Mouse (Mus musculus) CH12.LX (cell line): ENCODE measurements around the gene Fcgr1. TPM values are rescaled to one million over a fixed set of nuclear protein-coding genes. Genes with fewer than 3 reads are reported as not detected.
A peak's percentile ranks its signal among the peaks of the same experiment; 100 is the strongest.

ENCODE experiments used
- DNase-seq: peaks from one replicate; pipeline ENCODE4 v3.0.0-alpha.2; 2013; ENCODE audit errors: extremely low read depth
- H3K27ac ChIP-seq: 2 replicates; pipeline ENCODE4 v1.5.1; 2012; ENCODE audit warnings: low read depth, mild to moderate bottlenecking, control low read depth, moderate library complexity; ENCODE audit not compliant: insufficient read depth
- H3K27me3 ChIP-seq: replicated peaks from 2 replicates; pipeline ENCODE3; 2012; ENCODE audit warnings: inconsistent platforms
- H3K36me3 ChIP-seq, 2 experiments: replicated peaks in 1 of 2; 2 replicates each; pipeline versions ENCODE3 to v1.6.1; 2012; ENCODE audit warnings: inconsistent platforms in 1 of 2, low read length in 1 of 2, mild to moderate bottlenecking in 1 of 2, mixed read lengths in 1 of 2, moderate library complexity in 1 of 2; ENCODE audit not compliant: control insufficient read depth in 1 of 2, insufficient read depth in 1 of 2
- H3K4me1 ChIP-seq, 2 experiments: 2 replicates each; pipeline ENCODE4 v1.6.1; 2012; ENCODE audit warnings: inconsistent platforms in 1 of 2, moderate library complexity in 1 of 2; ENCODE audit not compliant: insufficient read depth in 2 of 2, control insufficient read depth in 1 of 2
- H3K4me2 ChIP-seq: 2 replicates; pipeline ENCODE4 v1.6.1; 2012; ENCODE audit warnings: low read depth, mild to moderate bottlenecking, control low read depth; ENCODE audit not compliant: poor library complexity, insufficient read depth, severe bottlenecking
- H3K4me3 ChIP-seq, 3 experiments: fragments of 150-350 bp in 1 of 3; sonication (generic) in 1 of 3; replicated peaks in 1 of 3; 2 replicates each; pipeline versions ENCODE3 to v1.5.1; 2011 to 2012; ENCODE audit warnings: low read depth in 2 of 3, low read length in 2 of 3, mild to moderate bottlenecking in 2 of 3, moderate library complexity in 2 of 3, control low read depth in 1 of 3, improper control_type of control experiment in 1 of 3, inconsistent platforms in 1 of 3, mixed read lengths in 1 of 3; ENCODE audit not compliant: poor library complexity in 1 of 3
- H3K79me2 ChIP-seq: replicated peaks from 2 replicates; pipeline ENCODE4 v1.6.1; 2012; ENCODE audit warnings: mild to moderate bottlenecking, moderate library complexity; ENCODE audit not compliant: control insufficient read depth, poor library complexity, insufficient read depth, severe bottlenecking; ENCODE audit errors: extremely low read depth
- H3K9ac ChIP-seq: 2 replicates; pipeline ENCODE4 v1.6.1; 2012; ENCODE audit warnings: low read depth, mild to moderate bottlenecking, control low read depth, moderate library complexity; ENCODE audit not compliant: insufficient read depth
- H3K9me3 ChIP-seq: replicated peaks from 2 replicates; pipeline ENCODE3; 2012; ENCODE audit warnings: low read length, inconsistent platforms, mixed read lengths
- CHD1 ChIP-seq: IDR thresholded peaks from 2 replicates; pipeline ENCODE4 v1.6.1; 2012; ENCODE audit warnings: low read depth, low read length, improper control_type of control experiment, inconsistent platforms
- CHD2 ChIP-seq: IDR thresholded peaks from 2 replicates; pipeline ENCODE4 v1.6.1; 2011; ENCODE audit warnings: low read length, improper control_type of control experiment
- CTCF ChIP-seq, 2 experiments: IDR thresholded peaks in 1 of 2; conservative IDR thresholded peaks in 1 of 2; 2 replicates each; pipeline ENCODE4 v1.5.1; 2011 to 2012; ENCODE audit warnings: low read depth in 2 of 2, low read length in 2 of 2, improper control_type of control experiment in 1 of 2, inconsistent platforms in 1 of 2, mild to moderate bottlenecking in 1 of 2, moderate library complexity in 1 of 2
- E2F4 ChIP-seq: IDR thresholded peaks from 2 replicates; pipeline ENCODE4 v1.6.1; 2011; ENCODE audit warnings: low read depth, low read length, improper control_type of control experiment; ENCODE audit not compliant: insufficient replicate concordance
- ELF1 ChIP-seq: IDR thresholded peaks from 2 replicates; pipeline ENCODE4 v1.6.1; 2014; ENCODE audit warnings: low read depth, mild to moderate bottlenecking, inconsistent platforms, low read length, improper control_type of control experiment
- EP300 ChIP-seq: IDR thresholded peaks from 2 replicates; pipeline ENCODE4 v1.6.1; 2011; ENCODE audit warnings: low read length, improper control_type of control experiment
- IRF4 ChIP-seq: IDR thresholded peaks from 2 replicates; pipeline ENCODE4 v1.6.1; 2014; ENCODE audit warnings: low read depth, mild to moderate bottlenecking, inconsistent platforms, low read length, improper control_type of control experiment
- MAFK ChIP-seq: IDR thresholded peaks from 2 replicates; pipeline ENCODE4 v1.6.1; 2011; ENCODE audit warnings: low read length, improper control_type of control experiment; ENCODE audit not compliant: insufficient replicate concordance
- MAX ChIP-seq: IDR thresholded peaks from 2 replicates; pipeline ENCODE4 v1.6.1; 2011; ENCODE audit warnings: low read length, improper control_type of control experiment
- MXI1 ChIP-seq: IDR thresholded peaks from 2 replicates; pipeline ENCODE4 v1.6.1; 2011; ENCODE audit warnings: mild to moderate bottlenecking, low read depth, low read length, improper control_type of control experiment
- MYC ChIP-seq: IDR thresholded peaks from 2 replicates; pipeline ENCODE4 v1.6.1; 2011; ENCODE audit warnings: low read depth, mild to moderate bottlenecking, improper control_type of control experiment, low read length
- NELFE ChIP-seq: IDR thresholded peaks from 2 replicates; pipeline ENCODE4 v1.6.1; 2011; ENCODE audit warnings: low read depth, low read length, improper control_type of control experiment
- NRF1 ChIP-seq: IDR thresholded peaks from 2 replicates; pipeline ENCODE4 v1.6.1; 2014; ENCODE audit warnings: low read depth, mild to moderate bottlenecking, inconsistent platforms, low read length, improper control_type of control experiment, moderate library complexity
- PAX5 ChIP-seq: IDR thresholded peaks from 2 replicates; pipeline ENCODE4 v1.6.1; 2012; ENCODE audit warnings: low read length, inconsistent platforms, mixed read lengths
- POLR2A ChIP-seq: IDR thresholded peaks from 2 replicates; pipeline ENCODE4 v1.6.1; 2011; ENCODE audit warnings: low read depth, mild to moderate bottlenecking, improper control_type of control experiment, low read length
- POLR2AphosphoS2 ChIP-seq: IDR thresholded peaks from 2 replicates; pipeline ENCODE4 v1.6.1; 2011; ENCODE audit warnings: low read depth, low read length, improper control_type of control experiment
- RAD21 ChIP-seq: IDR thresholded peaks from 2 replicates; pipeline ENCODE4 v1.6.1; 2011; ENCODE audit warnings: low read depth, mild to moderate bottlenecking, low read length, improper control_type of control experiment, moderate library complexity
- RCOR1 ChIP-seq: conservative IDR thresholded peaks from 2 replicates; pipeline ENCODE4 v1.6.1; 2012; ENCODE audit warnings: low read depth, mild to moderate bottlenecking, inconsistent platforms, low read length, improper control_type of control experiment
- SIN3A ChIP-seq: IDR thresholded peaks from 2 replicates; pipeline ENCODE4 v1.6.1; 2012; ENCODE audit warnings: low read length, improper control_type of control experiment, inconsistent platforms
- SMC3 ChIP-seq: IDR thresholded peaks from 2 replicates; pipeline ENCODE4 v1.6.1; 2011; ENCODE audit warnings: low read depth, low read length, improper control_type of control experiment
- TBP ChIP-seq: conservative IDR thresholded peaks from 2 replicates; pipeline ENCODE4 v1.6.1; 2011; ENCODE audit warnings: low read depth, low read length, improper control_type of control experiment
- TCF12 ChIP-seq: IDR thresholded peaks from 2 replicates; pipeline ENCODE4 v1.6.1; 2014; ENCODE audit warnings: low read depth, mild to moderate bottlenecking, inconsistent platforms, low read length, improper control_type of control experiment
- UBTF ChIP-seq: IDR thresholded peaks from 2 replicates; pipeline ENCODE4 v1.6.1; 2012; ENCODE audit warnings: low read depth, mild to moderate bottlenecking, inconsistent platforms, low read length, improper control_type of control experiment, moderate library complexity
- USF1 ChIP-seq: IDR thresholded peaks from 2 replicates; pipeline ENCODE4 v1.6.1; 2014; ENCODE audit warnings: low read depth, mild to moderate bottlenecking, inconsistent platforms, low read length, improper control_type of control experiment
- ZKSCAN1 ChIP-seq: IDR thresholded peaks from 2 replicates; pipeline ENCODE4 v1.6.1; 2012; ENCODE audit warnings: low read depth, inconsistent platforms, low read length, improper control_type of control experiment, borderline replicate concordance
- ZMIZ1 ChIP-seq: IDR thresholded peaks from 2 replicates; pipeline ENCODE4 v1.6.1; 2012; ENCODE audit warnings: low read depth, mild to moderate bottlenecking, inconsistent platforms, low read length, improper control_type of control experiment
- dilution Hi-C: fragments of 300-500 bp; cut with MboI; formaldehyde crosslinking; loops from 2 replicates; pipeline ENCODE4 v1.14.3; 2020; ENCODE audit warnings: low sequenced_read_pairs; ENCODE audit not compliant: extremely low pct_unique_long_range_greater_than_20kb, extremely low pct_ligation_motif_present
- in situ Hi-C: fragments of 300-500 bp; cut with MboI; formaldehyde crosslinking; loops from 3 replicates; pipeline ENCODE4 v1.14.3; 2019; ENCODE audit warnings: low sequenced_read_pairs, low pct_ligation_motif_present, low pct_unique_long_range_greater_than_20kb, mixed read lengths
- polyA plus RNA-seq: library from polyadenylated mRNA; unstranded; fragments of >175 nt; gene quantifications from 2 replicates; pipeline ENCODE4 v1.2.1, GENCODE M21; 2012; ENCODE audit warnings: low read depth; ENCODE audit not compliant: insufficient read length
- total RNA-seq, 2 experiments: library from RNA; depleted of rRNA; stranded (reverse); fragments of 300-350 nt in 1 of 2; fragments of >200 nt in 1 of 2; gene quantifications; 2 replicates each; pipeline ENCODE4 v1.2.3; 2012 to 2014

Fcgr1 gene
- total and polyA plus RNA-seq, 3 experiments: not detected

- Histone ChIP-seq H3K9me3 (no peaks in the 10 kb centered on the region), H3K27ac (peak within 1 kb of the TSS; percentile 98), H3K79me2 (0 out of 2 replicates have a peak, but pooled peaks cover 10% of the 10 kb centered on the region), H3K36me3 (no peaks in the 10 kb centered on the region), H3K4me1 (peaks cover 0 to 37% of the 10 kb centered on the region in 2 experiments; a peak in 3 of 4 replicates), H3K27me3 (no peaks in the 10 kb centered on the region), H3K9ac (peak within 1 kb of the TSS; percentile 98), H3K4me3 (peak within 1 kb of the TSS; percentile 49 to 69 (median 65)), H3K4me2 (peak within 1 kb of the TSS; percentile 83)
- in situ Hi-C loops: no loop called here
- no peak for TF ChIP-seq RAD21
- TF ChIP-seq PAX5: no peak
- no peak for TF ChIP-seq CTCF (conservative IDR thresholded peaks at IDR 0.05 in 1 of 2, IDR thresholded peaks at IDR 0.05 in 1 of 2; ENCODE audit: low read depth in 2 of 2, low read length in 2 of 2)
- TF ChIP-seq ELF1: 0 out of 2 replicates have a peak, but pooled peaks have one; percentile 34
- TF ChIP-seq ZKSCAN1: no peak
- 0 out of 2 replicates have a peak, but pooled peaks have one; percentile 19 for TF ChIP-seq MAX
- 0 out of 2 replicates have a peak, but pooled peaks have one; percentile 44 for TF ChIP-seq MYC
- TF ChIP-seq USF1: no peak
- TF ChIP-seq NRF1: 0 out of 2 replicates have a peak, but pooled peaks have one; percentile 10
- peak; percentile 55; the same call in 1 of the 2 replicates for TF ChIP-seq MXI1
- TF ChIP-seq UBTF: no peak
- TF ChIP-seq CHD1: peak; percentile 88; the same call in 1 of the 2 replicates
- TF ChIP-seq TCF12: peak; percentile 85
- peak; percentile 57; the same call in 1 of the 2 replicates for TF ChIP-seq CHD2
- TF ChIP-seq POLR2A: peak; percentile 95
- TF ChIP-seq SMC3: no peak
- peak; percentile 91 for TF ChIP-seq ZMIZ1
- peak; percentile 94 for TF ChIP-seq POLR2AphosphoS2
- peak; percentile 95 for TF ChIP-seq NELFE
- TF ChIP-seq TBP: peak; percentile 98
- TF ChIP-seq MAFK: 0 out of 2 replicates have a peak, but pooled peaks have one; percentile 31
- no peak for TF ChIP-seq EP300
- no peak for TF ChIP-seq RCOR1
- no peak for TF ChIP-seq E2F4
- TF ChIP-seq SIN3A: peak; percentile 78
- TF ChIP-seq IRF4: 0 out of 2 replicates have a peak, but pooled peaks have one; percentile 15
- dilution Hi-C loops: no loop called here
- peak; percentile 85 for DNase-seq
These were observed 25.6 kb downstream of the Fcgr1 start, which contains the start of gene Hist2h3b for GRCm38 (mm10) chr3:96268051-96268775. TSS of gene Hist2h3b (plus strand) at chr3:96268654.
